16 mouse cellular contexts compared by ENCODE assay signal in genomic region chr6:38762006-38762405, GRCm38 (mm10).
"Had no signal": no experiment of that assay in that cellular context is flagged by ENCODE, and none has a peak within 500 bp of the region (broad histone marks: within the 10 kb centered on the region; RNA-seq: fewer than 3 reads in every experiment).

No protein-coding gene starts in this region.

- H3K36me3 ChIP-seq: lung, embryonic 15.5 days had no signal

- H3K9me3 ChIP-seq: limb, embryonic 10.5 days; limb, embryonic 13.5 days; lung, embryonic 15.5 days had no signal

- DNase-seq: kidney, adult 11 months; kidney, postnatal 14 days; layer of hippocampus, adult 9-11 months; liver; liver, postnatal 0 days; lung, postnatal 14 days; lung, postnatal 4 days; midbrain, embryonic 14.5 days; thymus, adult 18-20 months; thymus, postnatal 36 days had no signal

- H3K4me1 ChIP-seq: lung, embryonic 15.5 days had no signal

- H3K4me3 ChIP-seq: layer of hippocampus, adult 2 months; limb, embryonic 10.5 days; limb, embryonic 13.5 days; lung, embryonic 15.5 days had no signal

- H3K9ac ChIP-seq: limb, embryonic 13.5 days; liver, embryonic 14.5 days; liver, postnatal 0 days; lung, embryonic 15.5 days had no signal

- H3K27me3 ChIP-seq: limb, embryonic 13.5 days; lung, embryonic 15.5 days had no signal

- H3K27ac ChIP-seq: limb, embryonic 10.5 days; limb, embryonic 13.5 days; liver, embryonic 14.5 days; lung, embryonic 15.5 days had no signal

- H3K4me2 ChIP-seq: limb, embryonic 13.5 days; lung, embryonic 15.5 days; midbrain, embryonic 11.5 days had no signal
